Mouse (Mus musculus): Measurements from ENCODE around the gene Farp1.

Farp1 gene

GRCm38 (mm10) chr14:121186402-121186894 lies 151.4 kb downstream of the Farp1 start:
- DNase-seq: no peak

- peak; percentile 22 for DNase-seq
Observed at GRCm38 (mm10) chr14:121189840-121190239, 154.8 kb downstream of the Farp1 start.

GRCm38 (mm10) chr14:121190386-121190785 lies 155.4 kb downstream of the Farp1 start:
- peak; percentile 19 for DNase-seq

- no peak for DNase-seq
Observed at GRCm38 (mm10) chr14:121191739-121192138, 156.7 kb downstream of the Farp1 start.

- no peak for DNase-seq
Observed at GRCm38 (mm10) chr14:121192394-121192793, 157.4 kb downstream of the Farp1 start.

GRCm38 (mm10) chr14:121193981-121194380 lies 159.0 kb downstream of the Farp1 start:
- no peak for DNase-seq

- DNase-seq: no peak
Observed at GRCm38 (mm10) chr14:121198915-121199572, 164.0 kb downstream of the Farp1 start.

- DNase-seq: no peak
Observed at GRCm38 (mm10) chr14:121199789-121200188, 164.8 kb downstream of the Farp1 start.

- DNase-seq: no peak
Observed at GRCm38 (mm10) chr14:121200353-121200752, 165.4 kb downstream of the Farp1 start.

- DNase-seq: no peak
Observed at GRCm38 (mm10) chr14:121201178-121201577, 166.2 kb downstream of the Farp1 start.

GRCm38 (mm10) chr14:121205459-121205858 lies 170.5 kb downstream of the Farp1 start:
- DNase-seq: no peak

- DNase-seq: no peak
Observed at GRCm38 (mm10) chr14:121207441-121208158, 172.6 kb downstream of the Farp1 start.

GRCm38 (mm10) chr14:121208159-121208515 lies 173.1 kb downstream of the Farp1 start:
- DNase-seq: no peak

- peak; percentile 20 for DNase-seq
Observed at GRCm38 (mm10) chr14:121210318-121210717, 175.3 kb downstream of the Farp1 start.

GRCm38 (mm10) chr14:121213650-121214049 lies 178.7 kb downstream of the Farp1 start:
- DNase-seq: no peak

GRCm38 (mm10) chr14:121214636-121215257 lies 179.7 kb downstream of the Farp1 start:
- DNase-seq: no peak

GRCm38 (mm10) chr14:121215817-121216216 lies 180.8 kb downstream of the Farp1 start:
- no peak for DNase-seq

- DNase-seq: no peak
Observed at GRCm38 (mm10) chr14:121216672-121217071, 181.7 kb downstream of the Farp1 start.

GRCm38 (mm10) chr14:121218620-121219019 lies 183.6 kb downstream of the Farp1 start:
- peak; percentile 23 for DNase-seq

GRCm38 (mm10) chr14:121219226-121220039 lies 184.4 kb downstream of the Farp1 start:
- DNase-seq: no peak

- DNase-seq: no peak
Observed at GRCm38 (mm10) chr14:121220040-121220322, 185.0 kb downstream of the Farp1 start.

GRCm38 (mm10) chr14:121220723-121221122 lies 185.7 kb downstream of the Farp1 start:
- DNase-seq: peak; percentile 23

- no peak for DNase-seq
Observed at GRCm38 (mm10) chr14:121225804-121226203, 190.8 kb downstream of the Farp1 start.

Measured in liver (tissue).